Mouse (Mus musculus) liver, postnatal 0 days (tissue): Measurements from ENCODE around the gene Gm42421. TPM values are rescaled to one million over a fixed set of nuclear protein-coding genes. Genes with fewer than 3 reads are reported as not detected.

Experiments used
- ATAC-seq: fragments of 200-750 bp; cut with Nextera tagmentation; 2 replicates; pipeline ENCODE4 v1.8.0; 2017; ENCODE audit warnings: mild to moderate bottlenecking, moderate library complexity
- DNase-seq: peaks from one replicate; pipeline ENCODE4 v3.0.0-alpha.2; 2016
- H3K27ac ChIP-seq: fragments of 300-500 bp; sonication (generic); 2 replicates; pipeline ENCODE4 v1.5.1; 2014; ENCODE audit warnings: antibody characterized with exemption, moderate library complexity, mild to moderate bottlenecking, low read depth
- H3K27me3 ChIP-seq: fragments of 300-500 bp; sonication (generic); 2 replicates; pipeline ENCODE4 v1.6.1; 2014; ENCODE audit warnings: low read length, control low read depth, mixed read lengths; ENCODE audit not compliant: insufficient read depth
- H3K36me3 ChIP-seq: fragments of 300-500 bp; sonication (generic); replicated peaks from 2 replicates; pipeline ENCODE4 v1.6.1; 2014; ENCODE audit warnings: mild to moderate bottlenecking, control low read depth, low read length, moderate library complexity, mixed read lengths; ENCODE audit not compliant: insufficient read depth
- H3K4me1 ChIP-seq: fragments of 300-500 bp; sonication (generic); 2 replicates; pipeline ENCODE4 v1.6.1; 2014; ENCODE audit warnings: antibody characterized with exemption, mild to moderate bottlenecking, control low read depth; ENCODE audit not compliant: insufficient read depth
- H3K4me2 ChIP-seq: fragments of 300-500 bp; sonication (generic); 2 replicates; pipeline ENCODE4 v1.6.1; 2014; ENCODE audit warnings: low read depth, mild to moderate bottlenecking, low read length, moderate library complexity, mixed read lengths
- H3K4me3 ChIP-seq: fragments of 300-500 bp; sonication (generic); 2 replicates; pipeline ENCODE4 v1.5.1; 2014; ENCODE audit warnings: low read depth, low read length
- H3K9ac ChIP-seq: fragments of 300-500 bp; sonication (generic); replicated peaks from 2 replicates; pipeline ENCODE4 v1.6.1; 2014; ENCODE audit warnings: mild to moderate bottlenecking, moderate library complexity
- H3K9me3 ChIP-seq: fragments of 300-500 bp; sonication (generic); 2 replicates; pipeline ENCODE4 v1.6.1; 2016; ENCODE audit warnings: mild to moderate bottlenecking, control low read depth, low read length, mixed read lengths
- CTCF ChIP-seq: sonication (generic); IDR thresholded peaks from 2 replicates; pipeline ENCODE4 v1.5.1; 2016; ENCODE audit warnings: antibody characterized with exemption, low read depth
- EP300 ChIP-seq: IDR thresholded peaks from 2 replicates; pipeline ENCODE4 v1.6.1; 2016; ENCODE audit warnings: antibody characterized with exemption, low read depth, mild to moderate bottlenecking
- WGBS: fragments of 180-500 bp; shearing (Covaris S2); extraction: QIAGEN DNeasy Blood & Tissue Kit; methylation state at CpG from one replicate; pipeline ENCODE4 v1.1.7; 2014; ENCODE audit not compliant: insufficient replicate concordance; 5-methylcytosine and 5-hydroxymethylcytosine counted together
- polyA plus RNA-seq: library from polyadenylated mRNA; unstranded; fragments of >200 nt; fragmentation: Nextera tagmentation; extraction: Ambion mirVana; gene quantifications from 2 replicates; pipeline ENCODE4 v1.2.1, GENCODE M21; 2015

Gm42421 gene
- polyA plus RNA-seq, 1 experiment from 2014 or later = not detected

GRCm38 (mm10) chr5:143982361-143982760, 54.4 kb downstream of the Gm42421 start:
- H3K9me3 ChIP-seq = no peaks in the 10 kb centered on the region
- no peak for DNase-seq
- H3K4me2 ChIP-seq = no peak overlapping the region
- H3K4me1 ChIP-seq = 0 out of 2 replicates have a peak, but pooled peaks cover 3% of the 10 kb centered on the region
- H3K4me3 ChIP-seq = no peak overlapping the region
- TF ChIP-seq CTCF (no peak), EP300 (no peak)
- H3K27me3 ChIP-seq = no peaks in the 10 kb centered on the region
- peaks cover 18% of the 10 kb centered on the region for H3K36me3 ChIP-seq
- H3K27ac ChIP-seq = no peak overlapping the region
- WGBS = 62% methylated on average over 2 of the region's 2 CpGs
- no peak for ATAC-seq
- no peak overlapping the region for H3K9ac ChIP-seq

- no peaks in the 10 kb centered on the region for H3K9me3 ChIP-seq
- ATAC-seq (no peak), DNase-seq (no peak)
- TF ChIP-seq EP300 (no peak), CTCF (no peak)
- H3K4me1 ChIP-seq = peaks cover 4% of the 10 kb centered on the region; the same call in 1 of the 2 replicates
- H3K4me3 ChIP-seq = no peak overlapping the region
- H3K36me3 ChIP-seq = peaks cover 42% of the 10 kb centered on the region
- no peak overlapping the region for H3K4me2 ChIP-seq
- H3K9ac ChIP-seq = no peak overlapping the region
- H3K27ac ChIP-seq = no peak overlapping the region
- 88% methylated on average over 7 of the region's 7 CpGs for WGBS
- H3K27me3 ChIP-seq = no peaks in the 10 kb centered on the region
Observed at GRCm38 (mm10) chr5:143985381-143985780, 57.4 kb downstream of the Gm42421 start.

Other genes with a start within 250 kb of the Gm42421 start
- 2.3 and 2.7 TPM in 2 replicates for gene Usp42, start 195.9 kb upstream of the Gm42421 start, polyA plus RNA-seq
- gene Eif2ak1, start 110.4 kb upstream of the Gm42421 start, polyA plus RNA-seq = 45.6 and 49.5 TPM in 2 replicates
- gene Ankrd61, start 30.5 kb upstream of the Gm42421 start, polyA plus RNA-seq = 0.07 TPM in 1 of 2 replicates, not detected in the other
- 22.2 and 25.4 TPM in 2 replicates for gene Aimp2, start 18.3 kb upstream of the Gm42421 start, polyA plus RNA-seq
- 5.6 and 6.6 TPM in 2 replicates for gene Pms2, start 18.2 kb upstream of the Gm42421 start, polyA plus RNA-seq
- gene Rsph10b, start 4.9 kb downstream of the Gm42421 start, polyA plus RNA-seq = 0.19 and 0.23 TPM in 2 replicates
- 30.5 and 31.5 TPM in 2 replicates for gene Ccz1, start 86.7 kb downstream of the Gm42421 start, polyA plus RNA-seq
- not detected in 2 replicates for gene Ocm, start 98.5 kb downstream of the Gm42421 start, polyA plus RNA-seq
- 1.1 and 1.2 TPM in 2 replicates for gene Lmtk2, start 172.3 kb downstream of the Gm42421 start, polyA plus RNA-seq